Mouse (Mus musculus): ENCODE data around the gene Lrrc8c. TPM values are rescaled to one million over a fixed set of nuclear protein-coding genes. Genes with fewer than 3 reads are reported as not detected.
A peak's percentile ranks its signal among the peaks of the same experiment; 100 is the strongest.

The Lrrc8c gene
- polyA plus RNA-seq, 1 experiment from 2014 or later = 26.7 TPM

DNA sequence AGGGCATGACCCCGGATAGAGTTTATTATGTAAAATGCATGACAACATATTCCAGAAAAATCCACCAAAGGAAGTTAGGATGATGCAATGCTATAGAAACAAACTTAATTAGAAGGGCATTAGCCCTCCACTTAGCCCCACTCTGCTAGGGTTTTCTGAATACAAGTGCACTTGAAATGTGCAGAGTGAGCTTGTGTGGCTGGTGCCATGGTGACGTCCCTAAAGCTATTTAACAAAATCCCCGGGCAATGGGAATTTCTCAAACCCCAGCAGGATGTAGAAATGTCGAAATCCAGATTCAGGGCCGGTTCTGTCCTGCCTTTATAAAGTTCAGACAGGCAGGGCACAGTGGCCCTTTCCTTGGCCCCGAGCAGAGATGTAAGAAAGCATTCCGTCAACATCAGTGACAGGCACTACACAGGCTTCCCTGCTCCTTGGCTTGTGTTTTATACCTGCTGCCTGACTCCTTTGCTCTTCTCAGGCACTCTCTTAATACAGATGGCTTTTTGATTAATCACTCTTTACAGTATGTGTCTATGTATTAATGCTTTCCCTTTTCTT, 47.7 kb downstream of the Lrrc8c start:
- H3K27me3 ChIP-seq (ENCODE audit: insufficient read depth, poor library complexity, severe bottlenecking) = no peaks in the 10 kb centered on the region

DNA sequence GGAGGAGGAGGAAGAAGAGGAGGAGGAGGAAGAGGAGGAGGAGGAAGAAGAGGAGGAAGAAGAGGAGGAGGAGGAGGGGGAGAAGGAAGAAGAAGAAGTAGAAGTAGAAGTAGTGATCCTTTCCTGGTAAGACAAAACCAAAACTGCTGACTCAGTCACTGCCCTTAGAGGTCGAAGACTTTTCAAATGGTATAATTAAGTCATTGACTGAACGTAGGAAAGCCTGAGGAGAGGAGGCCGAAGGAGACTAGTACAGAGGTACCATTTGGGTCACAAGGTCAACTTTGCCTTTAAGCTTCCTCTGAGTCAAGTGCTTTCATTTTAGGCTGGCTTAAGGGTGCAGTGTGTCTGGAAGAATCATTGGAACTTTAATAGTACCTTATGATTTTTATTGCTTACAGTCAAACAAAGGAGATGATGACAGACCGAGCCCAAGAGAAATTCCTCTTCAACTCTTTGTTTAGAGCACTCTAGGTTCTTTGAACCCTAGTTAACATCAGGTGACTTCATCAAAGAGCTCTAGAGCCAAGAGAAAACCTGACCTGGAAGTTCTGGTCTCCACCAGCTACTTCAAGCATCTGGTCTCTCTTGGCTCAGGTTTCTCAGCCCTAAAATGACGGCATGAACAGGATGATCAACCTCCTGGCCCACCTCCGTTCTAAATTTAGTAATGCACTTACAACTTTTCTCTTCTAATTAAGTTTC, 49.0 kb downstream of the Lrrc8c start:
- WGBS = 79% methylated on average over 6 of the region's 6 CpGs
- Histone ChIP-seq H3K36me3 (peaks cover 7% of the 10 kb centered on the region; the same call in 1 of the 2 replicates), H3K4me1 (peaks cover 17% of the 10 kb centered on the region), H3K27ac (no peak overlapping the region), H3K4me3 (no peak overlapping the region), H3K27me3 (ENCODE audit: insufficient read depth, poor library complexity, severe bottlenecking) (no peaks in the 10 kb centered on the region), H3K9me3 (no peaks in the 10 kb centered on the region)
- DNase-seq (ENCODE audit: low spot score) = no peak

More for the DNA sequence above, 47.7 kb downstream of the Lrrc8c start:
- H3K4me3 ChIP-seq = no peak overlapping the region
- WGBS = 80% methylated on average over 7 of the region's 7 CpGs
- peaks cover 10% of the 10 kb centered on the region for H3K4me1 ChIP-seq
- H3K36me3 ChIP-seq = peaks cover 7% of the 10 kb centered on the region; the same call in 1 of the 2 replicates
- H3K9me3 ChIP-seq = no peaks in the 10 kb centered on the region
- H3K27ac ChIP-seq = no peak overlapping the region
- no peak for DNase-seq (ENCODE audit: low spot score)

DNA sequence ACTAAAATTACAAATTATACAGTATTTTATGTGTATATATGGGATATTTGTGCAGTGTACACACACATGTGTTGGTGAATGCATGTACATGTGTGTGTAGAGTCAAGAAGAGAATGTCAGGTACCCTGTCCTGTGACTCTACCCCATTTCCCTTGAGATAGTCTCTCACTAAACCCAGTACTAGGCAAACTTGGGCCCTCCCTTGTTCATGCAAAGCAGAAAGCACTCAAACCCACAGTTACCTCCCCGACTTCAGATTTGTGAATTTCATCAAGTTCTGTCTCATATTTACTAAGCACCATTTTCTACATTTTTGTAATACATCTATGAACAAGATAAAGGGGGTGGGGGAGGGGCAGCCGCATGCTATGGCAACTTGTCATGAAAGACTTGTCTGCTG, 50.0 kb downstream of the Lrrc8c start:
- Histone ChIP-seq H3K4me3 (no peak overlapping the region), H3K27ac (no peak overlapping the region), H3K9me3 (no peaks in the 10 kb centered on the region), H3K4me1 (peaks cover 13% of the 10 kb centered on the region), H3K36me3 (peaks cover 11% of the 10 kb centered on the region; the same call in 1 of the 2 replicates), H3K27me3 (ENCODE audit: insufficient read depth, poor library complexity, severe bottlenecking) (no peaks in the 10 kb centered on the region)
- 86% methylated on average over 2 of the region's 2 CpGs for WGBS
- no peak for DNase-seq (ENCODE audit: low spot score)

DNA sequence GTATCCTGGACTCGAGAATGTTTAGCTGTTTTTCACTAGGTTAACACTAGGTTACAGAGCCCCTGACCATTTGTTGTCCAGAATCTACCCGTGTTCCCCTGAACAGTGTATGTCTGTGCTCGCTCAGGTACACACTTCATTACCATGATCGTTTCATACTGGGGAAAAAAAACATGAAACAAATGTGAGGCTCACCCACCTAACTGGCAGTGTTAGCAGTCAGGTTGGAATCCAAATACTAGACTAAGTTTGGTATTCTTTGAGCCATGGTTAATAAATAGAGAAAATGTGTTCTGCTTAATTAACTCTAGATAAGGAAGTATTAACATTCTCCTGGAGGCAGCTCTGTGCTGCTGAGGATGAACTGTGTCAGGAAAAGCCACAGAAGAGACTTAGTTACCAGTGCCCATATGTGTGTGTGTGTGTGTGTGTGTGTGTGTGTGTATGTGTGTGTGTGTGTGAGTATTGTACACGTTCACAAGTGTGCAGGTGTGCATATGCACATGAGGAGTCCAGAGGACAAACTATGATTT, 53.0 kb downstream of the Lrrc8c start:
- peaks cover 12% of the 10 kb centered on the region for H3K4me1 ChIP-seq
- DNase-seq (ENCODE audit: low spot score) = no peak
- 82% methylated on average over 5 of the region's 5 CpGs for WGBS

DNA sequence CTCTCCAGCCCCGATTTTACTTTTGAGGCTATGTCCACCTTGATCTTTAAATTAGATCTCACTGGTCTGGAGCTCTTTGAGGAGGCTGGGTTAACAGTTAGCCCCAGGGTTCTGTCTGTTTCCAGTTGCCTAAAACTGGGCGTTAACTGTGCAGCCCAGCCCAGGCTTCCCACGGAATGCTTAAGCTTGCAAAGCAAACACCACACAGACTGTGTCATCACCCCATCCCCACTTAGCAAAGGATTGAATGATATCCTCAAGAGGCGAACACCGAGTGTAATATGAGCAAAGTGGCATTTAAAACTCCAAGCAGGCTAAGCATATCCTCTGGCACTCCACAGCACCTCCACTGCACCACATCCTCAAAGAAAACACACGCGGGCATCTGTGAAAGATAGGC, 53.7 kb downstream of the Lrrc8c start:
- peaks cover 12% of the 10 kb centered on the region for H3K4me1 ChIP-seq
- no peak for DNase-seq (ENCODE audit: low spot score)
- no peak overlapping the region for H3K4me3 ChIP-seq
- H3K9me3 ChIP-seq = no peaks in the 10 kb centered on the region
- 63% methylated on average over 7 of the region's 7 CpGs for WGBS
- peaks cover 17% of the 10 kb centered on the region; the same call in 1 of the 2 replicates for H3K36me3 ChIP-seq
- no peak overlapping the region for H3K27ac ChIP-seq
- no peaks in the 10 kb centered on the region for H3K27me3 ChIP-seq (ENCODE audit: insufficient read depth, poor library complexity, severe bottlenecking)

More for the DNA sequence above, 53.0 kb downstream of the Lrrc8c start:
- H3K27me3 ChIP-seq (ENCODE audit: insufficient read depth, poor library complexity, severe bottlenecking) = no peaks in the 10 kb centered on the region
- H3K36me3 ChIP-seq = peaks cover 16% of the 10 kb centered on the region; the same call in 1 of the 2 replicates
- H3K27ac ChIP-seq = no peak overlapping the region
- H3K9me3 ChIP-seq = no peaks in the 10 kb centered on the region
- no peak overlapping the region for H3K4me3 ChIP-seq

DNA sequence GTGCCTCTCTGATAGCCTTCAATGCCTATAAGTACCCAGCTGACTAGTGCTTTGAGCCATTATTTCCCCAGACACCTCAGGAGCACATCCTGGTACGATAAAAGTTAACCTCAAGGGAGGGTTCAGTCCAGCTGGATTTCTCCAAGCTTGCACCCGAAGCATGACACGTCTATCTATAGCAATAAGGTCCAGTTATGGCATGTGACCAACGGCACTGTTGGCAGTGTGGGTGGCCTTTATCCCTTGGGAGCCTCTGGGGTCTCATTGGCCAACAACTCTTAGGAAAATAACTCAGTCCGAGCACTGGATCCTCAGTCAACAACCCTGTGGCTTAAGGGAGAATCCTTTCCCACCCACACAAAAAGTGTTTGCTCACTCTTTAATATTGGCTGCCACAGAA, 55.6 kb downstream of the Lrrc8c start:
- Histone ChIP-seq H3K27me3 (ENCODE audit: insufficient read depth, poor library complexity, severe bottlenecking) (no peaks in the 10 kb centered on the region), H3K36me3 (peaks cover 32% of the 10 kb centered on the region), H3K4me3 (no peak overlapping the region), H3K27ac (no peak overlapping the region), H3K9me3 (no peaks in the 10 kb centered on the region), H3K4me1 (peaks cover 12% of the 10 kb centered on the region)
- no peak for DNase-seq (ENCODE audit: low spot score)
- WGBS = 91% methylated on average over 5 of the region's 5 CpGs

DNA sequence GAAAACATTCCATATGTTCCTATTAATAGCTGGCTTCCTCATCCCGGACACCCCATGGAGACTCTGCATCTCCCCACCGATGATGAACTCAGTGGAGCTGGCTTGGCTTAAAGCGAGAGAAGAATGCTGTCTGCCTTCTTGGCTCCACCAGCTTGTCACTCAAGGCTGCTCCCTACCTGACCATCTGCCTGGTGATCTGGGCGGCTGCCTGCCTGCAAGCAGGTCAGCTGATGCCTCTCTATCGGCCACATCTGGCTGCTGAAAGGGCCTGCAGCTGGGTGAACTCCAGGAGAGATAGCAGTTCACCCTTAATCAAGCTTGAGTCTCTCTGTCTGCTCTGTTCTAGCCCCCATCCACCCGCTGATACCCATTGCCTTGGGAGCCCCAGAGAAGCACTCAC, 56.7 kb downstream of the Lrrc8c start:
- H3K4me1 ChIP-seq = peaks cover 15% of the 10 kb centered on the region
- 51% methylated on average over 6 of the region's 6 CpGs for WGBS
- no peaks in the 10 kb centered on the region for H3K27me3 ChIP-seq (ENCODE audit: insufficient read depth, poor library complexity, severe bottlenecking)
- H3K36me3 ChIP-seq = peaks cover 41% of the 10 kb centered on the region
- H3K4me3 ChIP-seq = no peak overlapping the region
- H3K9me3 ChIP-seq = no peaks in the 10 kb centered on the region
- peak overlapping the region; percentile 53; the same call in 1 of the 2 replicates for H3K27ac ChIP-seq
- peak; percentile 95 for DNase-seq (ENCODE audit: low spot score)

DNA sequence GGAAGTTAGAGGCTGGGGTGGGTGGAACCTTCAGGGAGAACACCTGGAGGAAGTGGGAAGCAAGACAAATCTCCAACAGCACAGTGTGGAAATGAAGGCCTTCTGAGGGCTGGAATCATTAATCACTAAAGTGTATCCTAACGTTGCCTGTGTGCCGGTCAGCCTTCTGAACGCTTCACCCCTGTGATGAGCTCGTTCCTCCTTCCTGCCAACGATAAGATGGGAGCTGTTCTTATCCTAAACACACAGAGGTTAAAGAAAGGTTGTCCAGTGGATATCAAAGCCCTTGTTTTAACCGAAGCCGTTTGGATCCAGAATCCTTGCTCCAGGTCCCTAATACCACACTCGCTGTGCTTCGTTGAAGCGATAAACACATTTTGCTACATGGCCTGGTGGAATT, 61.7 kb downstream of the Lrrc8c start:
- Histone ChIP-seq H3K27me3 (ENCODE audit: insufficient read depth, poor library complexity, severe bottlenecking) (no peaks in the 10 kb centered on the region), H3K4me1 (peaks cover 13% of the 10 kb centered on the region), H3K9me3 (no peaks in the 10 kb centered on the region), H3K36me3 (peaks cover 36% of the 10 kb centered on the region), H3K27ac (no peak overlapping the region), H3K4me3 (no peak overlapping the region)
- DNase-seq (ENCODE audit: low spot score) = no peak
- 69% methylated on average over 10 of the region's 10 CpGs for WGBS

DNA sequence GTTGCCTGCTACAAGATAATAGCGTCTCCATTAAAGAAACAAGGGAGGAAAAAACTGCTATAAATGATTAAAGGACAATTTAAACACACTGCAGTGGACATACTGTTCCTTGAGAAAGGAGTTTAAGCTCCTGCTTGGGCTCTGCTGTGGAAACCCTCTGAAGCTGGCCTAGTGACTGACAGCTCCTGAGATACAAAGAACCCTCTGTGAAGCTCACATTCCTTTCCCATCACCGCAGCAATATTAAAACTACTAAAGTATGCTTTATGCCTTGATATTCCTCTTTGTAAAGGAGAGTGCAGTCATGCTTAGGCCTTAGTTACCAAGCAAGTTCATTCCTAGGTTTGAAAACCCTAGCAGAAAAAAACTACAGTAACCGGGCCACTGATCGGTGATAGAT, 66.7 kb downstream of the Lrrc8c start:
- H3K4me1 ChIP-seq = peaks cover 31% of the 10 kb centered on the region
- peak overlapping the region; percentile 70 for H3K27ac ChIP-seq
- WGBS = 75% methylated on average over 4 of the region's 4 CpGs
- DNase-seq (ENCODE audit: low spot score) = no peak
- H3K36me3 ChIP-seq = peaks cover 7% of the 10 kb centered on the region; the same call in 1 of the 2 replicates
- no peak overlapping the region for H3K4me3 ChIP-seq
- no peaks in the 10 kb centered on the region for H3K27me3 ChIP-seq (ENCODE audit: insufficient read depth, poor library complexity, severe bottlenecking)
- H3K9me3 ChIP-seq = no peaks in the 10 kb centered on the region

DNA sequence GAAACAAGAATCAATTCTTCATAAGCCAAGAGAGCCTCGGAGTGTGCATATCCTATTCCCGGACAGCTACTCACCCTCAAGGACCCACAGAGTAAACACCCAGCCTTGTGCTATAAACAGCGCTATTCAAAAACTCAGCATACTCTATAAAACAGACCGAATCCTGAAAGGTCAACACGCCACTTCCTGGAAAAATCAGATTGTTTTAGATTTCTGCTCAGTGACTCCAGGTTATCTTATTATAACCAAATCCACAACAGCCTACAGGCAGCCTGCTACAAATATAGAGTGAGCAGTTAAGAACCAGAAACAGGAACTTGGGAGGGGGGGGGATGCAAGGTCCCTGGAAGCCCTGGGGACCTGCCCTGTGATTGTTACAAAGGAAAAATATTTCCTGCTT, 67.5 kb downstream of the Lrrc8c start:
- H3K27ac ChIP-seq = no peak overlapping the region

DNA sequence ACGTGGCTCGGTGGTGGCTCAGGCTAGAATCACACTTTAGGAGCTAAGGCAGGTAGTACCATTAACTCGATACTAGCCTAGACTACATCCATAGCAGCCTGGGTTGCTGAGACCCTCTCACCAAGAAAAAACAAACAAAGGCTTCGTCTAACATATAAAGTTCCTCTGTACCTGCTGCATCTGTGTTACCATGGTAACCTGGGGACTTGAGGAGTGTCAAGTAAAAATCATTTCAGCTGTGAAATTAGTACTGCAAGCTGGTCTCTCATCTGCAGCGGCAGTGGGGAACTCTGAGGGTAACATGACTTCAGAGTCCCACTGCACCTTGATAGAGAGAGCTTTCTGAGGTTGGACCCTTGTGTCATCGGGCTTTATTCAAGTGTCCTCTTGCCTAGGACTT, 68.3 kb downstream of the Lrrc8c start:
- Histone ChIP-seq H3K9me3 (no peaks in the 10 kb centered on the region), H3K27ac (peak overlapping the region; percentile 42; the same call in 1 of the 2 replicates), H3K36me3 (peaks cover 11% of the 10 kb centered on the region; the same call in 1 of the 2 replicates), H3K4me1 (peaks cover 35% of the 10 kb centered on the region), H3K27me3 (ENCODE audit: insufficient read depth, poor library complexity, severe bottlenecking) (no peaks in the 10 kb centered on the region), H3K4me3 (no peak overlapping the region)
- no peak for DNase-seq (ENCODE audit: low spot score)
- 82% methylated on average over 6 of the region's 6 CpGs for WGBS

More for the DNA sequence above, 67.5 kb downstream of the Lrrc8c start:
- 64% methylated on average over 5 of the region's 5 CpGs for WGBS
- no peaks in the 10 kb centered on the region for H3K27me3 ChIP-seq (ENCODE audit: insufficient read depth, poor library complexity, severe bottlenecking)
- peaks cover 7% of the 10 kb centered on the region; the same call in 1 of the 2 replicates for H3K36me3 ChIP-seq
- no peak for DNase-seq (ENCODE audit: low spot score)
- H3K9me3 ChIP-seq = no peaks in the 10 kb centered on the region
- peaks cover 31% of the 10 kb centered on the region for H3K4me1 ChIP-seq
- H3K4me3 ChIP-seq = no peak overlapping the region

DNA sequence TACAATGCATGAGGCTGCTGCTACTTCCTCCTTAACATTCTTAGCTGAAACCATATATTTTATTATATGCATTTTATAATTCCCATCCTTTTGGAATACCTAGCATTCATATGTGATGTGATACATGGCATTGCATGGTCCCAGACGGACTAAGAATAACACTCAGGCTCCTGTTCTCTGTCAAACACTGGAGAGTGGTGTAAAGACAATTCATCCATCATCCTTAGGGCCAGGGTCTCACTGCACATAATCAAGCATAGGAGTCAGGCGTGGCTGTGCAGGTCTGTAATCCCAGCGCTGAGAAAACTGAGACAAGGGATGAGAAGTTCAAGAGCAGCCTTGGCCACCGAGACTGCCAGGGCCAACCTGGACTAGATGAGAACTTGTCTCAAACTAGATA, 69.5 kb downstream of the Lrrc8c start:
- 68% methylated on average over 4 of the region's 4 CpGs for WGBS
- Histone ChIP-seq H3K4me1 (peaks cover 35% of the 10 kb centered on the region), H3K27me3 (ENCODE audit: insufficient read depth, poor library complexity, severe bottlenecking) (no peaks in the 10 kb centered on the region), H3K27ac (0 out of 2 replicates have a peak overlapping the region, but pooled peaks have one; percentile 42), H3K4me3 (no peak overlapping the region), H3K36me3 (peaks cover 16% of the 10 kb centered on the region; the same call in 1 of the 2 replicates), H3K9me3 (no peaks in the 10 kb centered on the region)
- DNase-seq (ENCODE audit: low spot score) = no peak

DNA sequence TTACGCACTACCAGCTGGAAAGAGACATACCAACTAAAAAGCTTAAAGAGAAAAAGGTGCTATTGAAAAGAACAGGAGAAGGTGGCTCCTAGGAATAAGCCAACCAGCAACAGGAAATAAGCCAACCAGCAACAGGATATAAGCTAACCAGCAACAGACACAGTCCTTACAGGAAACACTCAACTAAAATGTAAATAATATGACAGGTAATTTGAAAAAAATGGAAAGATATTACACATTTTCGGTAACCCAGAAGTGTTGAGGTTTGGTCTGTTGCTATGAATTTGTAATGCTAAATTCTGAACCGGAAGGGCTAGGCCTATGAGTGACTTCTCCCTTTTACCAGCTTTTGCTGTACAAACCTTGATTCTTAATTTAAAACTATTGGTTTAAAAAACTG, 69.9 kb downstream of the Lrrc8c start:
- WGBS = 93% methylated on average over 3 of the region's 3 CpGs
- H3K36me3 ChIP-seq = peaks cover 16% of the 10 kb centered on the region; the same call in 1 of the 2 replicates
- DNase-seq (ENCODE audit: low spot score) = no peak
- peaks cover 35% of the 10 kb centered on the region for H3K4me1 ChIP-seq
- no peaks in the 10 kb centered on the region for H3K27me3 ChIP-seq (ENCODE audit: insufficient read depth, poor library complexity, severe bottlenecking)
- no peak overlapping the region for H3K27ac ChIP-seq
- no peaks in the 10 kb centered on the region for H3K9me3 ChIP-seq
- H3K4me3 ChIP-seq = no peak overlapping the region

All from heart, embryonic 10.5 days (tissue).